Mouse (Mus musculus) heart, postnatal 0 days (tissue): ENCODE measurements around the gene Mterf1a.

Experiments used
- CTCF ChIP-seq: IDR thresholded peaks from 2 replicates; pipeline ENCODE4 v1.5.1; 2016; ENCODE audit warnings: antibody characterized with exemption, control low read depth, low read depth
- EP300 ChIP-seq: IDR thresholded peaks from 2 replicates; pipeline ENCODE4 v1.6.1; 2016; ENCODE audit warnings: antibody characterized with exemption, low read depth

DNA sequence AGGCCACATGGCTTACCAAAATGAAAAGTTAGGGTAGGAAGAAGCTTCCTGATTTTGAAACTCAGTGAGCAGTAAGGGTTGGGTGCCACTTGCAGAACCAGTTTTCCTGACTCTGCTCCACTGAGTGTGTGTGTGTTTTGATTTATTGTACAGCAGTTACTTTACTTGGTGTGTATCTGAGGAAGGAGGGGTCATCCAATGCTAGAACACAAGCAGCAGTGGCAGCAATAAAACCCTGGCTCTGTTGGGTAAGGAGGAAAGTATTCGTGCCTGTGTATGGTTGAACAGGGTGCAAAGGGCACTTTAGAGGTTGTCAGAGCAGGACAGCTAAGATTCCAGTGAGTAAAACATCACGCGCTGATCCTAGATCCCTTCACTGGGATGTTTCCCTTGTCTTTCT is 45.2 kb upstream of the Mterf1a start:
- no peak for TF ChIP-seq CTCF
- TF ChIP-seq EP300: no peak
